Mouse (Mus musculus): Measurements from ENCODE around the gene Cul7.
A peak's percentile ranks its signal among the peaks of the same experiment; 100 is the strongest.

Cul7 gene

DNA sequence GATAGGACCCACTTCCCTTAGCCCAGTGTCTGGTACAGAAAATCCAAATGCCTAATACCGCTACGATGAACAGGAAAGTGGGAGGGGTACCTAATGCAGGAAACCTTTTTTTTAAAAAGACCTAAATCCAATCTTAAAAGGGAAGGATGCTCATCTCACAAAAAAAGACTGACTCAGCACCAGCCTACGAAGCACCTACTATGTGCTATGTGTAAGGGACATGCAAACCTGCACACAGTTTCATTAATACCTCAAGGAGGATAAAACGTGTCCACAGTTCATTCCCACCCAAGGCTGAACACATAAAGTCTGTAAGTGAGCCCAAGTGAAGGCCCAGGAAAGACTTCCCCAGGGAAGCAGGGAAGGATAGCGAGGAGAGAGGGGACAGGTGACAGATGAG is 52.4 kb downstream of the Cul7 start:
- no peak for DNase-seq (ENCODE audit: low read depth in 1 of 2, low spot score in 2 of 2)

DNA sequence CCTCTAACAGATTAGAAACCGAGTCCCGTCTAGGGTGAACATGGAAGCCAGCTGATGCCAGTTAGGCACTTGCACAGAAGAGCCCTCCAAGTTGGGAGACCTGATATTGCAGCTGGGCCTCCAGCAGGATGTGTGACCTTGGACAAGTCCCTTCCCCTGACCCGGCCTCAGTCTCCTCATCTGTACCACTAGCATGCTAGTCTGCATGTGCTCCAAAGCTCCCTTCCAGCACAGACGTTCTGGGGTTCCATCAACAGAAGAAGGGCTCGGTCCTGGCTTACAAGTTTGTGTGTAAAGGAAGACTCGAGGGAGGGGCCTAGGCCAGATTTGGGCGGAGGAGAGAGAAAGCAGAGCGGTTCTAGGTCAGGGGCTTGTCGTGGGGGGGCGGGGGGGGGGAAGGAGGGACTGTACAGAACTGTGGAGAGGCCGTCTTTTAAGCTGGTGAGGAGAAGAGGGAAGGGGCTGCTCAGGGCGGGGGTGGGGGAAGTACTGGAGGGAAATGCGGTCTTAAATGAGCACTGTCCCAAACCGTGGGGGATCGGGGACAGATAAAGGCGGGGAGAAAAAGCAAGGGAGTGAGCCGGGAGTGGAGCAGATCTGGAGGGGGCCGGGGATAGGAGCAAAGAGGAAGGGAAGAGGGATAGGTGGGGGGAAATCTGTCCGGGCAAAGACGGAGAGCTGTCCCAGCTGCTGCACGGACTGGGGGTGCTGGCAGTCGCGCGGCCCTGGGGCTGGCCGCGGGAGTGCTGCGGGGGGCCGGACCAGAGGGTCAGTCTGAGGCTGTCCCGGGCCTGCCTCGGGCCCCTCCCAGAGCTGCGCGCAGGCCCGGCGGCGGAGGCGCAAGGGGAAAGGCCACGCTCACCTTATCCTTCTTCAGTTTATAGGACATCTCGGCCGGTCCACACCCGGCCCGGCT is 54.1 kb downstream of the Cul7 start:
- DNase-seq (ENCODE audit: low read depth in 1 of 2, low spot score in 2 of 2) = no peak

DNA sequence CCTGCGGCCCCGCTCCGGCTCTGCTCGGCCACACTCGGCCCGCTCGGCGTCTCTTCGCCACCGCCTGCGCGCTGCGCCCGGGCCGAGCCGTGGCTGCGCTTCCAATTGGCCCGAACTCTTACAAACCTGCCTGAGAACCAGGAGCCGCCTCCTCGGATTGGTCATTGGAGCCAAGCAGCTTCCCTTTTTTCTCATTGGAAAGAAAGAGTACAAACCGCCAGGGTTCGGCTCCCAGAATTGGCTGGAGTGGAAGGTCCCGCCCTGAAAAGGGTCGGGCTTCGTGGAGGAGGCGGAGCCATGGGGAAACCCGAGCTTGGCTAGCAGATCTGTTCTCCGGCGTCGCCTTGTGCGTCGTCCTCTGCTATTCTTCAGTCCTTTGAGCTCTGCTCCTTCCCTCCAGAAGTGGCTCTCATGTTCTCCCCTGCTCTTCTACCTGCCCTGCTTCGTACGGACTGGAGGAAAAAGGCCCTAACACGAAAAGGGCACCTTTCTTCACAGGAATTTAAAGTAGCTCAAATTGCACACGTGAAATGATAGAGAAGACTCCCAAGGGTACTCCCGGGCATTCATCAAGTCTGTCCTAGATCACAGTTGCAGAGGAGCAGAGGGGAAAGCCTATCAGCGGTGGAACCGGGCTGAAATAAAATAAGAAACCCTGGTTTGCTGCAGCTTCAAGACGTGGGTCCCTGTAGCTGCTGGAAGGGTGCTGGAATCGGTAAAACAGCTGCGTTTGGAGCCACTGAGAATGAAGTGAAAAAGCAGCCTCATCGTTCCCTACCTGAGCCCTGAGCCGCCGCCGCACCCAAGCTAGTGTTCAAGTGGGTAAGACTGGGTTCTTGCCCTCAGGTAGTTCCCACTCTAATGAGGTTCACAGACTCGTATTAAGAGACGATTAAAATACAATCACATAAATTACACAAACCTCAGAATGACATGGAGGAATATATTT is 55.0 kb downstream of the Cul7 start, which contains the start of gene Ppp2r5d:
TSS of gene Ppp2r5d (minus strand) at position 225 of the 949 bp plus-strand sequence.
- peak; percentile 91 to 93 for DNase-seq (ENCODE audit: low read depth in 1 of 2, low spot score in 2 of 2)

DNA sequence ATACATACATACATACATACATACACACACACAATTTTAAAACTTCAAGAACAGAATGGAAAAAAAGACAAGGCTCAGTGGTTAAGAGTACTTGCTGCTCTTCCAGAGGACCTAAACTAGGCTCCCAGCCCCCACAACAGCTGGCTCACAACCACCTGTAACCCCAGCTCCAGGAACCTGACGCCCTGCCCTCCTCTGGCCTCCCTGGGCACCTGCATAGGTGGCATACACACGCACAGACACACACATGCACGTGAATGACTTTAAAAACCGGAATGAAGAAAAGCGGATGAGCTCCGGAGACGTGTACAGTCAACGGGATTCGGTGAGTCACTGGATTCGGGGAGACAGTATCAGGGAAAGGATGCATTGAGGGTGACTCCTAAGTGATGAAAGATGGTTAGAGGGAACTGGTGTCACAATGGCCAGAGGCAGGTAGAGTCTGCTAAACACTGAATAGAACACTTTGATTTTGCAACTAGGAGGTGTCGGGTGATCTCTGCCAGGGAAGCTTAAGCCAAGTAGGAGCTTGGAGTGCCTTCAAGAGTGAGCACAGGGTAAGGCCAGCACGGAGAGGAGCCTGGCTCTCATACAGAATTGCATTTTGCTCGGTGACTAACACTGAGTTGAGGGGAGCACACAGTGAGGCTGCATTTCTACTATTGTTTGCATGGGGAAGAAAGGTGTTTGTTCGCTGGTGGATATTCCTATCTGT is 56.4 kb downstream of the Cul7 start:
- DNase-seq (ENCODE audit: low read depth in 1 of 2, low spot score in 2 of 2) = no peak

DNA sequence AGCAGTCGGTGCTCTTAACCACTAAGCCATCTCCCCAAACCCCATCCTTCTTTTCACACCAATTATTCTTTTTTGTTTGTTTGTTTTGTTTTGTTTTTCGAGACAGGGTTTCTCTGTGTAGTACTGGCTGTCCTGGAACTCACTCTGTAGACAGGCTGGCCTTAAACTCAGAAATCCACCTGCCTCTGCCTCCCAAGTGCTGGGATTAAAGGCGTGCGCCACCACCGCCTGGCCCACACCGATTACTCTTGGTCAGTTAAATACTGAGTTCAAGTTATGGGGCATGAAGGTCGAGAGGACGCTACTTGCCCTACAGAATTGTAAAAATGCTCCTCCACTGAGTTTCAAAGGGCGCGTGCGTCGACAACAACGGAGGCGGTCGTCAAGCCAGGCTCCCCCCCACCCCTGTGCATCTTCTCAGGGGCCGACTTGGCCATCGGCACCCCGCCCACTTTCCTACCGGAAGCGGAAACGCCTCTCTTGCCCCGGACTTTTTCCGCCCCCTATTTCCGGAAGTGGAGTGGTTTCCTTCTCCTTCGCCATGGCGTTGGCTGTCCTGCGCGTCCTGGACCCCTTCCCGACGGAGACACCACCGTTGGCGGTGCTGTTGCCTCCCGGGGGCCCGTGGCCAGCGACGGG is 60.9 kb downstream of the Cul7 start, which contains the start of gene Pex6:
TSS of gene Pex6 (plus strand) at position 505 of the 639 bp plus-strand sequence.
- peak; percentile 65 to 79 for DNase-seq (ENCODE audit: low read depth in 1 of 2, low spot score in 2 of 2)

DNA sequence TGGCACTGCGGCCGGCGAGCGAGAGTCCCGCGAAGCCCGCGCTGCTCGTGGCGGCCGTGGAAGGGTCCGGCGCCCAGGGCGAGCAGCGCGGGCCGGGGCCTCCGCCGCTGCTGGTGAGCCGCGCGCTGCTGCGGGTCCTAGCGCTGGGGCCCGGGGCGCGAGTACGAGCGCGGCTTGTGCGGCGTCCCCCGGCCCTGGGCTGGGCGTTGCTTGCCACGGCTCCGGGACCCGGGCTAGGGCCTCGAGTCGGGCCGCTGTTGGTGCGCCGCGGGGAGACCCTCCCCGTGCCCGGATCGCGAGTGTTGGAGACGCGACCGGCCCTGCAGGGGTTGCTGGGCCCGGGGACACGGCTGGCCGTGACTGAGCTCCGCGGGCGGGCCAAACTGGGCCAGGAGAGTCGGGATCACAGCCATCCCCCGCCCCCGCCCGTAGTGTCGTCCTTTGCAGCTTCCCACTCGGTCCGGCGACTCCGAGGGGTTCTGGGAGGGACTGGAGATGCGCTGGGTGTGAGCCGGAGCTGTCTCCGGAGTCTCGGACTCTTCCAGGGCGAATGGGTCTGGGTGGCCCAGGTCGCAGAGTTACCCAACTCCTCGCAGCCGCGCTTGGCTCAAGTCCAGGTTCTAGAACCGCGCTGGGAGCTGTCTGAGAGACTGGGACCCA is 61.6 kb downstream of the Cul7 start:
- DNase-seq (ENCODE audit: low read depth in 1 of 2, low spot score in 2 of 2) = no peak

DNA sequence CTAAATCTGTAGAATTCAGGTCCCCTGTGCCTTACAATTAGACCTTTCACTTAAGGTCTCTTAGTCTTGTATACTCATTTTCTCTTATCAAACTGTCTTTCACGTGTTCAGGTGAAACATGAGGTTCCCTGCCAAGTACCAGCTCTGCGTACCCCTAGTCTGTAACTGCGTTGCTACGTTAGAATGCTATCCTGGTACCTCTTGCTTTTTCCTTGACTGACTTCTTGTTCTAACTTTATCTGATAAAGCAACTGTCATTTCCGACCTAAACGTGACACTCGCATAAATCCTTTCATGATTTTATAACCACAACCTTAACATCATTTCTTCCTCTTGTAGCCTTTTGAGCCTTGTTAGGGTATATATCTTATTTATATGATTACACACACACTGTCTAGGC is 62.3 kb downstream of the Cul7 start:
- DNase-seq (ENCODE audit: low read depth in 1 of 2, low spot score in 2 of 2) = no peak

DNA sequence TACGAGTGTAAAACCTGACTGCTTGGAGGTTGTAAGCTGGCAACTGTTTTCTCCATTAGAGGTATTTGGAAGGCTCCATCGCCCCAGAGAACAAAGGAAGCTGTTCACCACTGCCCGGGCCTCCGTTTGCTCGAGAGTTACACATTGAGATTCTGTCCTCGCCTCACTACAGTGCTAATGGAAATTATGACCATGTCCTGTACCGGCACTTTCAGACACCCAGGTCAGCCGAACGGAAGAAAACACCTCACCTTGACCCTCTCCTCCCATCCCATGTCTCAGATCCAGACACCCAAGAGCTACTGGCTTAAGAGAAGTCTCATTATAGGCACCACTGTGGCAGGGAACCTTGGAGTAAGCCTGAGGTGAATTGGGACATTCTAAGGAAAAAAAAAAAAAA is 63.7 kb downstream of the Cul7 start:
- DNase-seq (ENCODE audit: low read depth in 1 of 2, low spot score in 2 of 2) = no peak
